Mouse (Mus musculus) kidney, adult 2 months (tissue): Measurements from ENCODE around the gene Ptp4a2. TPM values are rescaled to one million over a fixed set of nuclear protein-coding genes. Genes with fewer than 3 reads are reported as not detected.
A peak's percentile ranks its signal among the peaks of the same experiment; 100 is the strongest.

Experiments used
- DNase-seq: peaks from one replicate; pipeline ENCODE4 v3.0.0; 2021
- H3K27ac ChIP-seq: fragments of 200-500 bp; 2 replicates; pipeline ENCODE4 v1.5.1; 2012; ENCODE audit warnings: low read depth, low read length, control low read depth, inconsistent platforms; ENCODE audit not compliant: insufficient read depth
- H3K27me3 ChIP-seq: fragments of 200-500 bp; replicated peaks from 2 replicates; pipeline ENCODE4 v1.6.1; 2012; ENCODE audit warnings: mild to moderate bottlenecking, moderate library complexity, low read length, inconsistent platforms; ENCODE audit not compliant: control insufficient read depth, insufficient read depth
- H3K36me3 ChIP-seq: fragments of 200-500 bp; 2 replicates; pipeline ENCODE4 v1.6.1; 2012; ENCODE audit warnings: mild to moderate bottlenecking, moderate library complexity, low read length, inconsistent platforms; ENCODE audit not compliant: control insufficient read depth, insufficient read depth
- H3K4me1 ChIP-seq: fragments of 200-500 bp; 2 replicates; pipeline ENCODE4 v1.6.1; 2011; ENCODE audit warnings: low read length; ENCODE audit not compliant: control insufficient read depth, insufficient read depth
- H3K4me3 ChIP-seq: fragments of 200-500 bp; 2 replicates; pipeline ENCODE4 v1.5.1; 2011; ENCODE audit warnings: mild to moderate bottlenecking, low read depth, low read length, control low read depth; ENCODE audit not compliant: insufficient read depth
- CTCF ChIP-seq: fragments of 200-500 bp; conservative IDR thresholded peaks from 2 replicates; pipeline ENCODE4 v1.5.1; 2011; ENCODE audit warnings: low read depth, mild to moderate bottlenecking, control low read depth, low read length, moderate library complexity, mixed read lengths; ENCODE audit not compliant: insufficient read depth, insufficient read length
- POLR2A ChIP-seq: fragments of 200-500 bp; IDR thresholded peaks from one replicate; pipeline ENCODE4 v1.6.1; 2011; ENCODE audit warnings: low read depth, low read length, control low read depth
- WGBS: fragments of 180-500 bp; shearing (Covaris S2); methylation state at CpG from one replicate; pipeline ENCODE4 v1.1.7; 2018; 5-methylcytosine and 5-hydroxymethylcytosine counted together
- polyA plus RNA-seq: library from polyadenylated mRNA; depleted of rRNA; stranded (reverse); fragments of >200 nt; gene quantifications from 2 replicates; pipeline ENCODE4 v1.2.3, GENCODE M21; 2012

Gene Ptp4a2
- polyA plus RNA-seq, 1 experiment, result 41.5 TPM

DNA sequence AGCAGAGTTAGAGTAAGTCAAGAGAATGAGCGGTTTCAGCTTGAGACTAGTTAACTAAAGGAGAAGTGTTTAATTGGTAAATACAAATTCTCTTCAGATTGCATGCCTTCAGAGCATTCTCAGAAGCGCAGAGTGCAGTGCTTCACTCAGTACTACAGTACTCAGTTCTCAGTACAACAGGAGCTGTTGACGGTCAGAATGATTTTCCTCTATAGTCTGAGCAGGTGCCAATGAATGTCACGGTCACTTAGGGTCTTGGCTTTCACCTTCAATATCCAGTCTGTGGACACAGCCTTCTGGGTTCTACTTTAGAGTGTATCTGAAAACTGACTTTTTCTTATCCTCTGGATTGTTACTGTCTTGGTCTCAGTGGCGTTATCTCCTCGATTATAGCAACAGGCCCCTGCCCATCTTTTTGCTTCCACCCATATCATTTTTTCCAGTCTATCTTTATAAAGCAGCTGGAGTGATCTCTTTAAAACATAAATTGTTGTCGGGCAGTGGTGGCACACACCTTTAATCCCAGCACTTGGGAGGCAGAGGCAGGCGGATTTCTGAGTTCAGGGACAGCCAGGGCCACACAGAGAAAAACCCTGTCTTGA lies 19.4 kb downstream of the Ptp4a2 start:
- H3K4me1 ChIP-seq, result peaks cover 16% of the 10 kb centered on the region; the same call in 1 of the 2 replicates
- H3K4me3 ChIP-seq, result no peak overlapping the region
- no peak for TF ChIP-seq CTCF
- TF ChIP-seq POLR2A, result no peak
- no peak overlapping the region for H3K27ac ChIP-seq
- H3K36me3 ChIP-seq, result no peaks in the 10 kb centered on the region
- 86% methylated on average over 8 of the region's 8 CpGs for WGBS
- no peaks in the 10 kb centered on the region for H3K27me3 ChIP-seq
- no peak for DNase-seq

DNA sequence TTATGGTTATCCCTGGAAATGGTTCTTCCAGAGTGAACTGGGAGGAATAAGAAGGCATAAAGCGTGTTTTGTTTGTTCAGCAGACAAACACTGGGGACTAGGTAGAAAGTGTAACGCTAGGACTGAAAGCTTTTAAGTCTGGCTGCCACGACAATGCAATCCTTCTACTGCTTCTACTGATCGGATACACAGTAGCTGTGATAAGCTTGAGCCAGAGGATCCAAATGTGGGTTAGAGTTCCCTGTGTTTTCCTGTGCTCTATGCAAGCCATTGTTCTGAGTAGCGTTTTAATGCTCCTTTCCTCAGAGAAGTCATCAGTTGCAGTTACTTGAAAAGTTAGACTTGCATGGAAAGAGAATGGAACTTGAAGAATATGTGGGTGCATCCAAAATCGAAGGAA lies 23.6 kb downstream of the Ptp4a2 start:
- Histone ChIP-seq H3K27ac (no peak overlapping the region), H3K27me3 (no peaks in the 10 kb centered on the region), H3K4me3 (no peak overlapping the region), H3K4me1 (peaks cover 9% of the 10 kb centered on the region; the same call in 1 of the 2 replicates), H3K36me3 (no peaks in the 10 kb centered on the region)
- WGBS, result 42% methylated on average over 6 of the region's 6 CpGs
- TF ChIP-seq POLR2A (no peak), CTCF (no peak)
- DNase-seq, result no peak

DNA sequence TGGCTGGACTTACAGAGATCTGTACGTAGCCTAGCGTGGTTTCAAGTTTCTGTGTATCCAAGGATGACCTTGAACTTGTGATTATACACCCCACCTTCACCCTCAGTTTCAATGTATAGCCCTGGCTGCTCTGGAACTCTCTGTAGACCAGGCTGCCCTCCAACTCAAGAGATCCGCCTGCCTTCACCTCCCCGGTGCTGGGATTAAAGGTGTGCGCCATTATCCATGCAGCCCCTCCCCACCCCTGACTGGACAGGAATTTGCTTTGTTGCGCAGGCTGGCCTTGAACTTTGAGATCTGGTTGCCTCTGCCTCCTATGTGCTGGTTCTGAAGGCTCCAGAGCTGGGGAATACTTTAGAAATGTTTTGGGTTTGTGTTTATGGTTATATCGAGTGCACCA lies 24.3 kb downstream of the Ptp4a2 start:
- Histone ChIP-seq H3K27me3 (no peaks in the 10 kb centered on the region), H3K4me3 (no peak overlapping the region), H3K27ac (no peak overlapping the region), H3K36me3 (peaks cover 2% of the 10 kb centered on the region), H3K4me1 (peaks cover 9% of the 10 kb centered on the region; the same call in 1 of the 2 replicates)
- TF ChIP-seq POLR2A, result no peak
- no peak for TF ChIP-seq CTCF
- no peak for DNase-seq
- 88% methylated on average over 7 of the region's 7 CpGs for WGBS

DNA sequence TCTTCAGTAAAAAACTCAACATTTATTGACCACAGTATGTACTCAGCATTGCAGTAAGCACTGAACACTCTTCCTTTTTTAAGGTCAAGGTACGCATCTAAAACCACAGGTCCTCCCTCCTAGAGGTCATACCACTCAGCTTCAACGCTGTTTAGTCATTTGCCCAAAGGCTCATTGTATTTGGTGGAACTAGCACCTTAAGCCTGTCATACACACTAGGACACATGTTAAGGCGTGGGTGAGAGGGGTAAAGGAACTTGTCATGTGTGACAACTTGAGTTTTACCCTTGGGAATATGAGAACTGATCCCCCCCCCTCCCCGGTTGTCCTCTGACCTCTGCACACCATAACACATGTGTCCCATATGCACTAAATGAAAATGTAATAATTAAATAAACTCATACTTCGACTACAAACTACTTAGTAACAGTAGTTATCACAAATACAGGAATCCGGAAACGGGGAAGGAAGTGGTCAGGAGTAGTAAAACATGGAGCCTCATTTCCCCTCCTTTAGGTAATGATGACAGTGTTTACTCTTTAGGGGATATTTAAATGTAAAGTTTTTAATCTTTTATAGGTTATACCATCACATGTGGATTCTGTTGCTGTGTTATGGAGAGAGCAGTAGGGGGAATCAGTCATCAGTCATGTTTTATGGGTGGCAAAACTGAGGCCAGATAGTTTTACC lies 29.0 kb downstream of the Ptp4a2 start:
- Histone ChIP-seq H3K4me1 (peaks cover 3% of the 10 kb centered on the region; the same call in 1 of the 2 replicates), H3K27me3 (no peaks in the 10 kb centered on the region), H3K27ac (no peak overlapping the region), H3K4me3 (no peak overlapping the region), H3K36me3 (peaks cover 4% of the 10 kb centered on the region)
- 82% methylated on average over 7 of the region's 7 CpGs for WGBS
- TF ChIP-seq POLR2A, result no peak
- TF ChIP-seq CTCF, result no peak
- DNase-seq, result no peak

DNA sequence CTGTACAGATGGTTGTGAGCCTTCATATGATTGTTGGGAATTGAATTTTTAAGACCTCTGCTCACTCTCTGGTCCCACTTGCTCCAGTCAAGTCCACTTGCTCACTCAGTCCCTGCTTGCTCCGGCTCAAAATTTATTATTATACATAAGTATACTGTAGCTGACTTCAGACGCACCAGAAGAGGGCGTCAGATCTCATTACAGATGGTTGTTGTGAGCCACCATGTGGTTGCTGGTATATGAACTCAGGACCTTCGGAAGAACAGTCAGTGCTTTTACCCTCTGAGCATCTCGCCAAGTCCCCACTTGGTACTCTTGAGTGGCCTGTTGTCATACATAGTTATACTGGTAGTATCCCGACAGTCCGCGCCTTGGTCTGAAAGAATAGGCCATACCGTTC lies 35.8 kb downstream of the Ptp4a2 start:
- DNase-seq, result no peak
- 88% methylated on average over 9 of the region's 9 CpGs for WGBS
- H3K4me3 ChIP-seq, result no peak overlapping the region
- no peaks in the 10 kb centered on the region for H3K27me3 ChIP-seq
- TF ChIP-seq CTCF (0 out of 2 replicates have a peak, but pooled peaks have one; percentile 9), POLR2A (no peak)
- peaks cover 2% of the 10 kb centered on the region for H3K36me3 ChIP-seq
- H3K4me1 ChIP-seq, result no peaks in the 10 kb centered on the region
- H3K27ac ChIP-seq, result no peak overlapping the region

DNA sequence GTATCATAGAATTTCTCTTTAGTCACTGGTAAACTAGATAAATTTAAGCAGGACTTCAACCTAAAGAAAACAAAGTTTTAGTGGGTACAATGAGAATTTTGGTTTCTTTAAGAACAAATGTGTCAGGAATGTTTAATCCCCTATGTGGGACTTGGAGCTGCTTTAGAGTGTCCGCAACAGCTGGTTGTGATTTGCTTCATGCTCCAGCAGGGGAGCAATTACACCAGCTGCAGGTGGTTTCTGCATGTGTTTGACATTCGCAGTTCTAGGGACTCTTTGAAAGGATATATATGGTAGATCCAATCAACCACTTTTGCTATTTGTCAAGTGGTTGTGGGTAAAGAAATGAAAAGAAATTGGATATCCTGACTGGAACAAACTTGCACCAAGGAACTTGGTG lies 39.5 kb downstream of the Ptp4a2 start:
- DNase-seq, result no peak
- no peaks in the 10 kb centered on the region for H3K27me3 ChIP-seq
- no peak for TF ChIP-seq POLR2A
- no peak for TF ChIP-seq CTCF
- H3K36me3 ChIP-seq, result no peaks in the 10 kb centered on the region; the same call in none of the 2 replicates
- peaks cover 10% of the 10 kb centered on the region; the same call in 1 of the 2 replicates for H3K4me1 ChIP-seq
- H3K27ac ChIP-seq, result no peak overlapping the region
- no peak overlapping the region for H3K4me3 ChIP-seq
- 89% methylated on average over 2 of the region's 2 CpGs for WGBS

DNA sequence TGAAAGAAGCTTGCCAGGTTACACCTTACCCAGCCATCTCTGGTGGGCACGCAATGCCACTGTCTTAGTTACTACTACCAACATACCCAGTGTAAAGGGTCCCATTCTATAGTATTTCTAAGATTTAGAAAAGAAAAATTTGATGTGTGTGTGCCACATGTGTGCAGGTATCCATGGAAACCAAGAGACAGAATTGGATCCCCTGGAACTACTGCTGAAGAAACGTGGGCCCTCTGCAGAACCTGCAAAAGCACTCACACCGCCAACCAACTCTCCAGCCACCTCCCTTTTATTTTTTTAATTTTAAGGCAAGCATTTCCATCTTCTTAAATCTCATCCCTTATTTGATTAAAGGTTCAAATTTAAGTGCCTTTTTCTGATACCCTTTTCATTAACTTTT lies 40.8 kb downstream of the Ptp4a2 start:
- no peak for TF ChIP-seq POLR2A
- TF ChIP-seq CTCF, result no peak

DNA sequence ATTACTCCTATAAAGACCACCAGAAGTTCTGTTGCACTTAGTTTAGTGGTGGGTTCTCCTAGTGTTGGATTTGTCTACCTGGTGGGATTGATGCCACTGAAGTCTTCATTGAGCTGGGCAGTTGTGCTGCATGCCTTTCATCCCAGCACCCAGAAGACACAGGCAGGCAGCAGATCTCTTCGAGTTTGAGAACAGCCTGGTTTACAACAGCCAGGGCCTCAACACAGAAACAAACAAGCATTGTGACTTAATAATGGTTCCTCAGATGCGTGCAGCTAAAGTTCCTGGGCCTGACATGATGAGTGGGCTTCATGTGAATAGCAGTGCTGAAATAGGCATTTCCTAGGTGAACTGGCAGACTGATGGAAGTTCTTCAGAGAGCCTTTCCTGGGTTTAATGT lies 42.0 kb downstream of the Ptp4a2 start:
- DNase-seq, result no peak
- Histone ChIP-seq H3K36me3 (no peaks in the 10 kb centered on the region; the same call in 1 of the 2 replicates), H3K27me3 (no peaks in the 10 kb centered on the region), H3K4me3 (no peak overlapping the region), H3K4me1 (peaks cover 10% of the 10 kb centered on the region; the same call in 1 of the 2 replicates), H3K27ac (no peak overlapping the region)
- 83% methylated on average over 2 of the region's 2 CpGs for WGBS
- TF ChIP-seq POLR2A (no peak), CTCF (no peak)

More for the DNA sequence above, 40.8 kb downstream of the Ptp4a2 start:
- 80% methylated on average over 3 of the region's 3 CpGs for WGBS
- DNase-seq, result no peak
- Histone ChIP-seq H3K4me3 (no peak overlapping the region), H3K4me1 (peaks cover 10% of the 10 kb centered on the region; the same call in 1 of the 2 replicates), H3K27me3 (no peaks in the 10 kb centered on the region), H3K27ac (no peak overlapping the region), H3K36me3 (no peaks in the 10 kb centered on the region; the same call in none of the 2 replicates)
